Mouse (Mus musculus) forebrain, embryonic 12.5 days (tissue): Measurements from ENCODE around the gene Bcl11a. TPM values are rescaled to one million over a fixed set of nuclear protein-coding genes. Genes with fewer than 3 reads are reported as not detected.

Source experiments
- ATAC-seq: fragments of 200-750 bp; cut with Nextera tagmentation; 2 replicates; pipeline ENCODE4 v1.8.0; 2017; ENCODE audit warnings: moderate TSS enrichment; ENCODE audit not compliant: low FRiP score
- H3K27ac ChIP-seq: fragments of 300-500 bp; sonication (generic); 2 replicates; pipeline ENCODE4 v1.5.1; 2016; ENCODE audit warnings: mild to moderate bottlenecking
- H3K27me3 ChIP-seq: fragments of 300-500 bp; sonication (generic); 2 replicates; pipeline ENCODE4 v1.6.1; 2016; ENCODE audit warnings: mild to moderate bottlenecking
- H3K36me3 ChIP-seq: fragments of 300-500 bp; sonication (generic); replicated peaks from 2 replicates; pipeline ENCODE4 v1.6.1; 2016; ENCODE audit warnings: mild to moderate bottlenecking
- H3K4me1 ChIP-seq: fragments of 300-500 bp; sonication (generic); 2 replicates; pipeline ENCODE4 v1.6.1; 2016
- H3K4me2 ChIP-seq: fragments of 300-500 bp; sonication (generic); 2 replicates; pipeline ENCODE4 v1.6.1; 2016; ENCODE audit warnings: mild to moderate bottlenecking, moderate library complexity
- H3K4me3 ChIP-seq: fragments of 300-500 bp; sonication (generic); replicated peaks from 2 replicates; pipeline ENCODE4 v1.5.1; 2016; ENCODE audit warnings: mild to moderate bottlenecking
- H3K9ac ChIP-seq: fragments of 300-500 bp; sonication (generic); 2 replicates; pipeline ENCODE4 v1.6.1; 2016; ENCODE audit warnings: mild to moderate bottlenecking
- H3K9me3 ChIP-seq: fragments of 300-500 bp; sonication (generic); 2 replicates; pipeline ENCODE4 v1.6.1; 2016
- WGBS: fragments of 180-500 bp; shearing (Covaris S2); methylation state at CpG from one replicate; pipeline ENCODE4 v1.1.7; 2016; 5-methylcytosine and 5-hydroxymethylcytosine counted together
- polyA plus RNA-seq: library from polyadenylated mRNA; unstranded; fragments of >200 nt; fragmentation: Nextera tagmentation; extraction: Ambion mirVana; gene quantifications from 2 replicates; pipeline ENCODE4 v1.2.1, GENCODE M21; 2016

Bcl11a gene
- polyA plus RNA-seq, 1 experiment from 2014 or later, result 130 TPM

DNA sequence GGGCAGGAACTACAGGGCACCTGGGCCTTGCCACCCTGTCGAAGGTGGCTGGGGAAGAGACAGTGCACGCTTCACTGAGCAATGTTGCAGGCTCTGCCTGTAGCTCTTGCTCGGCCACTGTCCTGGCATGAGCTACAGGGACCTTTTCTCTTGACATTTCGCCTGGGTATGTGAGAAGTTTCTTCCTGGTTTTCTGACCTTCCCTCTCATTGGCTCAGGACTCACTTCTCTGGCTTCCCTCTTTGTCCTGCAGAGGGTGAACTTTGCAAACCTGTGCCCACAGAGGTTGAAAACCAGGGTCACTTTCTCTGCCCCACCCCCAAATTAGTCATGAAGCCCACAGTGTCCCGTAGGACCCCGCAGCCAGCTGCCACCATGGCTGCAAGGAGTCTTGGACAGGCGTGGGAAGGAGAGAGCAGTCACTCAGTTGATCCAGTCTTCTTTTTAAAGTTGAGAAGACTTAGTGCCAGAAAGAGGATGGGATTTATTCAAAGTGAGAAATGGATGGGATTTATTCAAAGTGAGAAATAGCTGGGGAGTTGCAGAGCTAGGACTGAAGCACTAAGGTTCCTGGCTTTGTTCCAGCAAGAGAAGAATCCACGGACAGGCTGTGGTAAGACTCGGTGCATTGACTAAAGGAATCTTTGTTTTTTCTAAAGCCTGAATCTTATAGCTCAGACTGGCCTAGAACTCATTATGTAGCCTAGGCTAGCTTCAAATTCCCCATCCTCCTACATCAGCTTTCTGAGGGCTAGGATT is 71.8 kb downstream of the Bcl11a start:
- Histone ChIP-seq H3K27ac (no peak overlapping the region), H3K36me3 (peaks cover 10% of the 10 kb centered on the region; the same call in 1 of the 2 replicates), H3K4me3 (no peak overlapping the region), H3K9me3 (no peaks in the 10 kb centered on the region), H3K9ac (no peak overlapping the region), H3K4me1 (peaks cover 29% of the 10 kb centered on the region), H3K27me3 (no peaks in the 10 kb centered on the region), H3K4me2 (no peak overlapping the region)
- no peak for ATAC-seq
- WGBS, result 82% methylated on average over 9 of the region's 9 CpGs

DNA sequence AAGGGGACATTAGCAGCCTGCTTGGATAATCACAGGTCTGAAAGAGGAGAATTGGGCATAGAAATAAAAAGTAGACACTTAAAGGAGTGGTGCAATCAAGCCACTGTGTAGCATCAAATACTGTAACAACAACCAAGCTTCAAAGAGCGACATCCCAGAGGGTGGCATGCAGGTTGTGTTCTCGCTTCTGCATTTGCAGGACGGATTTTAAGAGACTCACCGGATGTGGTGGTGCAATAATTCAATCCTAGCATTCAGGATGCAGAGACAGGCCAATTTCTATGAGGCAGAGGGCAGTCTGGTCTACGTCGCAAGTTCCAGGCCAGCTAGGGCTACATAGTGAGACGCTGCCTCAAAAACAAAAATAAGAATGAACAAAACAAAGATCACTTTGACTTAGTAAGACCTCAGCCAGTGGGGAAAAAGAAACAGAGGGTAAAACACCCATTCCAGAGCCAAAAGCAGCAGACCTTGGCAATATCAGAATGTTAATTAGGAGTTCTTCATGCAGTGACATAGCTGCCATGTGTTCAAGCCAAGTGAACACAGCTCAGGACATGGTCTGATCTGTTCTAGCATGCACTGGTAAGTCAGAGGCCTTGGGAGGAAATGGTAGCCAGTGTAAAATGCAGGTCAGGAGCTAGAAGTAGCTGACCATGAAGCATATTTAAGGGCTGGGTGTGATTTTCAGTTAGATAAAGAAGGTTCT is 74.4 kb downstream of the Bcl11a start:
- H3K36me3 ChIP-seq, result peaks cover 6% of the 10 kb centered on the region; the same call in 1 of the 2 replicates
- H3K4me2 ChIP-seq, result no peak overlapping the region

DNA sequence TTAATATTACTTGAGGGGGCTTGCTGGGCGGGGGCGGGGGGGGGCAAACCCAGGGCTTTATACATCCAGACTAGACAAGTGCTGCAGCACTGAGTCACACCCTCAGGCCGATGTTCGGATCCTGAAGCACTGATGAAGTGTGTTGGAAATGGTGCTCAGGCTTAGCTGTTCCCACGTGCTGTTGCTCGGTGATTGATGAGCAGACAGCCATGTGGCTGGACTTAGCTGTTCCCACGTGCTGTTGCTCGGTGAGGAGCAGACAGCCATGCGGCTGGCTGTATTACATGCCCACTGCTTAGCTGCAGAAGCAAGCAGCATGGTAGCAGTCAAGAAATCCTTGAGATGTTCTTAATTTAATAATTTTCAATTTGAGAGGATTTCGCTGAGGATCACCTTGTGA is 75.2 kb downstream of the Bcl11a start:
- H3K4me1 ChIP-seq, result peaks cover 38% of the 10 kb centered on the region
- 79% methylated on average over 10 of the region's 10 CpGs for WGBS

More for the DNA sequence above, 74.4 kb downstream of the Bcl11a start:
- no peak for ATAC-seq
- Histone ChIP-seq H3K4me3 (no peak overlapping the region), H3K9ac (no peak overlapping the region), H3K4me1 (peaks cover 35% of the 10 kb centered on the region), H3K27ac (no peak overlapping the region), H3K9me3 (no peaks in the 10 kb centered on the region), H3K27me3 (no peaks in the 10 kb centered on the region)
- WGBS, result 94% methylated on average over 7 of the region's 7 CpGs

DNA sequence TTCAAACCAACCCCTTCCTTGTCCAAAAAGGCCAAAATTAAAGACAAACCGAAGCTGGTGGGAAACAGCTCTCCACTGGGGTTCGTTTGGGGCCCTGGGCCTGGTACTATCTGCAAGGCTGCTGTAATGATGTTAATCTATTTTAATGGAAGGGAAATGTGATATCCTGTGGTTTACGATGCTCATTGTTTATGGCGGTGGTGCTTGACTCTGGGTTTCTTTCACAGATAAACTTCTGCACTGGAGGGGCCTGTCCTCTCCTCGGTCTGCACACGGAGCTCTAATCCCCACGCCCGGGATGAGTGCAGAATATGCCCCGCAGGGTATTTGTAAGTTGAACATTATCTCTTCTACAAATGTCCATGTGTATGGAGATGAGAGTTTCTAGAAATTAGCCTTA is 80.2 kb downstream of the Bcl11a start:
- no peak for ATAC-seq
- Histone ChIP-seq H3K36me3 (peaks cover 4% of the 10 kb centered on the region), H3K9me3 (no peaks in the 10 kb centered on the region), H3K27ac (no peak overlapping the region), H3K4me2 (no peak overlapping the region), H3K4me1 (peaks cover 64% of the 10 kb centered on the region), H3K4me3 (no peak overlapping the region), H3K9ac (no peak overlapping the region), H3K27me3 (no peaks in the 10 kb centered on the region)
- WGBS, result 61% methylated on average over 9 of the region's 9 CpGs

More for the DNA sequence above, 75.2 kb downstream of the Bcl11a start:
- 0 out of 2 replicates have a peak, but pooled peaks have one; percentile 30 for ATAC-seq
- Histone ChIP-seq H3K4me2 (no peak overlapping the region), H3K4me3 (no peak overlapping the region), H3K9me3 (no peaks in the 10 kb centered on the region), H3K27ac (no peak overlapping the region), H3K27me3 (no peaks in the 10 kb centered on the region), H3K36me3 (peaks cover 6% of the 10 kb centered on the region; the same call in 1 of the 2 replicates), H3K9ac (no peak overlapping the region)

DNA sequence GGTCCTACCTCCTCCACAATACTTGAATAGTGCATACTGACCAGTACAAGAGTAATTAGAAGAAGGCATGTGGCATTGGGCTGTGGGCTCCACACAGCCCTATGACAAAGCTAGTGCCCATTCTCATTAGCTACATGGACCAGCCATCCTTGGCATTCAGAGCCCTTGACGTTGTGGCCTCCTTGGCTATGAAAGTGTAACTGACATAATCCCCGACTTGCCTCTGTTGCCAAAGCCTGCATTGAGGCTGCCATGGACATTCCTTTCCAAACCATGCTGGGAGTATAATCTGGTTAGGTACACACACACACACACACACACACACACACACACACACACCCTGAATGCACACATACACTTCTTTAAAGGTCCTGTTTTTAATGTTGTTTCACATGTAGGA is 81.8 kb downstream of the Bcl11a start:
- ATAC-seq, result no peak
- Histone ChIP-seq H3K4me3 (no peak overlapping the region), H3K4me1 (peaks cover 59% of the 10 kb centered on the region), H3K27ac (no peak overlapping the region), H3K4me2 (no peak overlapping the region), H3K27me3 (no peaks in the 10 kb centered on the region), H3K9ac (no peak overlapping the region), H3K36me3 (peaks cover 20% of the 10 kb centered on the region), H3K9me3 (no peaks in the 10 kb centered on the region)
- 85% methylated on average over 2 of the region's 2 CpGs for WGBS

DNA sequence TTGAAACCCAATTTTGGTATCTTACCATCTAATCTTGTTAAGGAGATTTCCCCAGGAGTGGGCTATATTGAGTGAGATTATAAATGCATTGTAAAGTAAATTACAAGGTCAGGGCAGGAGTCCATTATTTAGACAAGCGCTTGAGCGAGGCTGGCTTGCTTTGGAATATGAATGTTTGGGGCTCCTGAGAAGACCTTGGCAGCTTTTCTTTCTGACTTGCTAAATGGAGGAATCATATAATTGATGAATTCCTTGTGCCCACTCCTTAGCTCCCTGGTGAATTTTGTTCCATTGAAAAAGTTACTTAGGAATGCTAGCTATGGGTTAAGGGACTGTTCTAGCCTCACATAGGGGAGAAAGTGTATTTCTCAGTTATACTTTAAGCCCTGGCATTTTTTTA is 83.6 kb downstream of the Bcl11a start:
- Histone ChIP-seq H3K9me3 (no peaks in the 10 kb centered on the region), H3K27ac (no peak overlapping the region), H3K4me2 (no peak overlapping the region), H3K4me1 (peaks cover 55% of the 10 kb centered on the region), H3K9ac (no peak overlapping the region), H3K27me3 (no peaks in the 10 kb centered on the region), H3K36me3 (peaks cover 25% of the 10 kb centered on the region), H3K4me3 (no peak overlapping the region)
- 47% methylated on average over 2 of the region's 2 CpGs for WGBS
- ATAC-seq, result no peak

DNA sequence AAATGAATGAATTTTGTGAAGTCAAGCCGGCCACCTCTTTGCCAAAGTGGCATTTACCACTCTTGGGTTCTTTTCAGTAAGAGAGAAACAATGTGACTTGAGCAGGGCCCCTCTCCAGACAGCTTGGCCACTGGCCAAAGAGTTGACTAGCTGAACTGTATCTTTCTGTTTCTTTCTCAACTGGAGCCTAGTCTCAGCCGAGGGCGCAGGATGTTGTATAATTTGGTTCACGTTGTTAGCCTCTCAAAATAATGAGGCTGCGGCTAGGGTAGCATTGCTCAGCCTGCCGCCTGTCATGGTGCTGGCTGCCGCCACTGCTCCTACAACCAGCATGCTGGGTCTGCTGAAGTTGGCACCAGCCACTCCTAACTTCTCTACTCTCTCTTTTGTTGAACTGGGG is 84.2 kb downstream of the Bcl11a start:
- Histone ChIP-seq H3K9ac (no peak overlapping the region), H3K4me1 (peaks cover 51% of the 10 kb centered on the region), H3K36me3 (peaks cover 25% of the 10 kb centered on the region), H3K4me2 (no peak overlapping the region), H3K27me3 (no peaks in the 10 kb centered on the region), H3K9me3 (no peaks in the 10 kb centered on the region), H3K4me3 (no peak overlapping the region), H3K27ac (peak overlapping the region; percentile 36; the same call in 1 of the 2 replicates)
- WGBS, result 34% methylated on average over 7 of the region's 7 CpGs
- ATAC-seq, result peak; percentile 76; the same call in 1 of the 2 replicates

DNA sequence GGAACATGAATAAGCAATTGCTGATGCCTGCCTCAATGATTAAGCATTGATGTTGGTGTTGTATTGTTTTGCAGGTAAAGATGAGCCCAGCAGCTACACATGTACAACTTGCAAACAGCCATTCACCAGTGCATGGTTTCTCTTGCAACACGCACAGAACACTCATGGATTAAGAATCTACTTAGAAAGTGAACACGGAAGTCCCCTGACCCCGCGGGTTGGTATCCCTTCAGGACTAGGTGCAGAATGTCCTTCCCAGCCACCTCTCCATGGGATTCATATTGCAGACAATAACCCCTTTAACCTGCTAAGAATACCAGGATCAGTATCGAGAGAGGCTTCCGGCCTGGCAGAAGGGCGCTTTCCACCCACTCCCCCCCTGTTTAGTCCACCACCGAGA is 85.2 kb downstream of the Bcl11a start:
- H3K9ac ChIP-seq, result no peak overlapping the region
- no peak for ATAC-seq
- 97% methylated on average over 8 of the region's 8 CpGs for WGBS

DNA sequence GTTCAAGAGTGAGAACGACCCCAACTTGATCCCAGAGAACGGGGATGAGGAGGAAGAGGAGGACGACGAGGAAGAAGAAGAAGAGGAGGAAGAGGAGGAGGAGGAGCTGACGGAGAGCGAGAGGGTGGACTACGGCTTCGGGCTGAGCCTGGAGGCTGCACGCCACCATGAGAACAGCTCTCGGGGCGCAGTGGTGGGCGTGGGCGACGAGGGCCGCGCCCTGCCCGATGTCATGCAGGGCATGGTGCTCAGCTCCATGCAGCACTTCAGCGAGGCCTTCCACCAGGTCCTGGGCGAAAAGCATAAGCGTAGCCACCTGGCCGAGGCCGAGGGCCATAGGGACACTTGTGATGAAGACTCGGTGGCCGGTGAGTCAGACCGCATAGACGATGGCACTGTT is 86.2 kb downstream of the Bcl11a start:
- Histone ChIP-seq H3K4me2 (no peak overlapping the region), H3K27me3 (no peaks in the 10 kb centered on the region), H3K36me3 (peaks cover 25% of the 10 kb centered on the region), H3K4me3 (no peak overlapping the region), H3K9ac (no peak overlapping the region), H3K4me1 (peaks cover 46% of the 10 kb centered on the region), H3K9me3 (no peaks in the 10 kb centered on the region), H3K27ac (no peak overlapping the region)
- no peak for ATAC-seq
- WGBS, result 96% methylated on average over 26 of the region's 26 CpGs

More for the DNA sequence above, 85.2 kb downstream of the Bcl11a start:
- no peak overlapping the region for H3K4me2 ChIP-seq
- no peak overlapping the region for H3K4me3 ChIP-seq
- H3K4me1 ChIP-seq, result peaks cover 47% of the 10 kb centered on the region
- H3K27ac ChIP-seq, result no peak overlapping the region
- H3K27me3 ChIP-seq, result no peaks in the 10 kb centered on the region
- H3K36me3 ChIP-seq, result peaks cover 25% of the 10 kb centered on the region
- no peaks in the 10 kb centered on the region for H3K9me3 ChIP-seq

DNA sequence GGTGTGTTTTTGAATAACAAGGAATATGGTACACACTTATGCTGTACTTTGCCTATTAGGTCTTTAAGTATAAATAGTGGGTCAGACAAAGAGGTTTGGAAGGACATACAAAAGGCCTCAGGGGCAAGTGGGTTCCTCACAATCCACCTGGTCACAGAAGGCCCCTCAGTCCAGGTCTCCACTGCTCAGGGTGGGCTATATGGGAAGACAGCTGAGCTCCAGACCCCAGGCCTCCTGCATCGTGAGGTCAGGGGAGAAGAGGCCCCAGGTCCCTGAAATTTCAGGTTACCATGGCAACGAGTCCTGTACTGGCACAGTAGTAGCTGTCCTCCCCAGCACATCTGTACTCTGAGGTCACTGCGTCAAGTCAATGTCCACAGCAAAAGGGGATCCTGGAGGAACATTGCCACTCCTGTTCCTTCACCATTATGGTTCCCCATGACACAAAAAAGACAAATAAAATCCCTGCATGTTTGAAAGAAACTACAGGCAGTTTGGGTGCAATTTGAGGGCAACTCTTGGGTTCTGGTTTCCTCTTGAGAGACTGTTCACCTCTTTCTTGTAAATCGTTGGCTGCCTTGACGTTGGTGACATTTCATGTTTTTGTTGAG is 93.9 kb downstream of the Bcl11a start:
- ATAC-seq, result peak; percentile 58; the same call in 1 of the 2 replicates
- H3K27ac ChIP-seq, result no peak overlapping the region
- 79% methylated on average over 5 of the region's 5 CpGs for WGBS
- peaks cover 4% of the 10 kb centered on the region; the same call in 1 of the 2 replicates for H3K4me1 ChIP-seq
- no peak overlapping the region for H3K9ac ChIP-seq
- no peak overlapping the region for H3K4me3 ChIP-seq
- no peak overlapping the region for H3K4me2 ChIP-seq
- H3K27me3 ChIP-seq, result no peaks in the 10 kb centered on the region
- no peaks in the 10 kb centered on the region for H3K9me3 ChIP-seq
- H3K36me3 ChIP-seq, result peaks cover 13% of the 10 kb centered on the region

DNA sequence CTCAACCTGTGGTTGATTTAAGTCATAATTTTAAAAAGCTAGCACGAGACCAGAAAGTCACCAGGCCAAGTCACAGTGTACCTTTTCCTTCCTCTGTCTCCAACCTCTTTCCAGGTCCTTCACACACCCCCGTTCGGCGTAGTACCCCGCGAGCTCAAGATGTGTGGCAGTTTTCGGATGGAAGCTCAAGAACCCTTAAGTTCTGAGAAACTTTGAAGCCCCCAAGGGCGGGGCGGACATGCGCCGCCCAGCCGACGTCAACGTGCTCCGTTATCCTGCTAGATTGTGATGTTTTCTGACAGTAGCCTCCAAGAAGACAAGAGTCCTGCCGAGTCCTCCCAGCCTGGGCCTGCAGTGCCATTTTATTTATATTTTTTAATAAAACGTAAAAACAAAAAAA is 94.7 kb downstream of the Bcl11a start:
- Histone ChIP-seq H3K36me3 (peaks cover 13% of the 10 kb centered on the region), H3K4me2 (no peak overlapping the region), H3K27ac (no peak overlapping the region), H3K4me3 (no peak overlapping the region), H3K9me3 (no peaks in the 10 kb centered on the region), H3K4me1 (peaks cover 4% of the 10 kb centered on the region; the same call in 1 of the 2 replicates), H3K27me3 (no peaks in the 10 kb centered on the region), H3K9ac (no peak overlapping the region)
- ATAC-seq, result 0 out of 2 replicates have a peak, but pooled peaks have one; percentile 9
- 95% methylated on average over 17 of the region's 17 CpGs for WGBS

DNA sequence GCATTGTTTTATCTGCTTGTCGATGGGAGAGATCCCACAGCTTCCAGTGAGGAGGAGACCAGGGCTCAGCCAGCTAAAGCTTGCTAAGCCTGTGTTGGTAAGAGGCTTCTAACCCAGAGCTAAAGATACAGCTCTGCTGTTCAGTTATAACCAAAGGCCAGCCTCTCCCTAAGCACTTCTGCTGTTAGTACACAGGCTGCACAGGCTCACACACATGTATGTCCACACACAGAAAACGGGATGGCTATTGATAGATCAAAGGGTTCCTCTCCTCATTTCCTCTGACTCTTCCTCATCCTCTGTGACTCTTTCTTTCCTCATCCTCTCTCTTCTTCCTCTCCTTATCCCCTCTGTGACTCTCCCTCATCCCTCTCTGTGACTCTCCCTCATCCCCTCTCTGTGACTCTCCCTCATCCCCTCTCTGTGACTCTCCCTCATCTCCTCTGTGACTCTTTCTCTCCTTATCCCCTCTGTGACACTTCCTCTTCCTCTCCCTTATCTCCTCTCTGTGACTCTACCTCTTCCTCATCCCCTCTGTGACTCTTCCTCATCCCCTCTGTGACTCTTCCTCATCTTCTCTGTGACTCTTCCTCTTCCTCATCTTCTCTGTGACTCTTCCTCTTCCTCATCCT is 96.4 kb downstream of the Bcl11a start:
- H3K4me2 ChIP-seq, result no peak overlapping the region
- no peaks in the 10 kb centered on the region for H3K9me3 ChIP-seq
- ATAC-seq, result no peak
- 75% methylated on average over 2 of the region's 2 CpGs for WGBS
- H3K9ac ChIP-seq, result no peak overlapping the region
- H3K4me3 ChIP-seq, result no peak overlapping the region
- no peaks in the 10 kb centered on the region for H3K27me3 ChIP-seq
- H3K27ac ChIP-seq, result no peak overlapping the region
- peaks cover 4% of the 10 kb centered on the region; the same call in 1 of the 2 replicates for H3K4me1 ChIP-seq
- H3K36me3 ChIP-seq, result peaks cover 13% of the 10 kb centered on the region
